Mouse (Mus musculus) G1E (cell line): ENCODE measurements around the gene B3gat3.

Source experiments
- CTCF ChIP-seq: IDR thresholded peaks from 2 replicates; pipeline ENCODE4 v1.5.1; 2012; ENCODE audit warnings: low read depth, low read length, inconsistent platforms, mixed read lengths
- TAL1 ChIP-seq: conservative IDR thresholded peaks from 2 replicates; pipeline ENCODE4 v1.6.1; 2012; ENCODE audit warnings: low read depth, low read length, inconsistent platforms, mixed read lengths

DNA sequence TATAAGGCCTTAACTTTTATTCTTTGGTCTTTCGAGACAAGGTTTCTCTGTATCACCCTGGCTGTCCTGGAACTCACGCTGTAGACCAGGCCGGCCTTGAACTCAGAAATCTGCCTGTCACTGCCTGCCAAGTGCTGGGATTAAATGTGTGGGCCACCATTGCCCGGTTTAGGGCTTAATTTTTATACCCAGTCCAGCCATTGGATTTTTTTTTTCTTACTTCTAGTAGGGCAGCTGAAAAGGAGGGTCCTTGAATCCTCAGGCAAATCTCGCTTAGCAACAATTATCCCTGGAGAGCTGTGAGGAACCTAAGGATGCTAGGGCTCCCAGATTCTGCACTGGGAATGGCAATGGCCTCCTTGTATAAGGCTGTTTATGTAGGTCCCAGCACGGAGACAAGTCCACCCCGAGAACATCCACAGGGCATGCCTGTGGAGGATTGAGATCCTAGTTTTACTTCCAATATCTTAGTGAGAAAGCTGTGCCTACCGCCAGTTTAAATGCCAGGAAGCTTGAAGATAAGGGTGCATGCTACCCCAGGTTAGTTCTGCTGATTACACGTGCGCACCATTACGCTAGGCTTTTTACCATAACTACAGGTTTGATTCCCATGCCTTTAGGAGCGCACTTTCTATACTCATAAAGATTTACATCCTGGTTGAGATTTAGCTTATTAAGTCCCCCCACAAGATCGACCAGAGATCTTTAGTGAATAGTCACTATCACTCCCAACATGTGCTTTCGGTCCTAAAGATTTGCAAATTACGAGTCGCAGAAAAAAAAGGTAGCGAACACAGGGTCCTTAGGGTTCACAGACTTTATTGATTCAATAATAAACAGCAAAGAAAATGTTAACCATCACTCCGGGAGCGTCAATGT lies 32.4 kb upstream of the B3gat3 start:
- TF ChIP-seq CTCF (no peak), TAL1 (no peak)
